Mouse (Mus musculus) gastrocnemius, adult 18-20 months (tissue): ENCODE measurements around the gene Spindoc. TPM values are rescaled to one million over a fixed set of nuclear protein-coding genes. Genes with fewer than 3 reads are reported as not detected.

Source experiments
- microRNA-seq: library from miRNA; unstranded; fragments of <30 nt; microRNA quantifications from one replicate; pipeline ENCODE4 v1.2.0, GENCODE M21; 2021
- total RNA-seq, 2 experiments: library from RNA; stranded (reverse); gene quantifications; 2 replicates each; pipeline ENCODE4 v1.2.3; 2021

Spindoc gene
- total RNA-seq, 2 experiments from 2014 or later: 7.4 to 9.0 TPM

Small RNA genes lying within 50 kb of the gene (microRNA-seq; reads per million reads assigned to microRNA genes)
- not detected for gene Mir6991

Other genes with a start within 250 kb of the Spindoc start
- 10 to 100 TPM; 50.8 to 57.0 TPM for gene Otub1, start 176.7 kb downstream of the Spindoc start, total RNA-seq
- gene Cox8a, start 165.4 kb downstream of the Spindoc start, total RNA-seq: 100 to 1,000 TPM in 1 of 2 experiments, 10 to 100 TPM in 1; 72.3 to 102 TPM
- gene Naa40, start 141.8 kb downstream of the Spindoc start, total RNA-seq: 10 to 100 TPM; 11.6 to 12.2 TPM
- 1 to 10 TPM; 2.2 to 2.7 TPM for gene Rcor2, start 115.7 kb downstream of the Spindoc start, total RNA-seq
- 10 to 100 TPM; 34.4 to 39.5 TPM for gene Mark2, start 41.1 kb downstream of the Spindoc start, total RNA-seq
- 1 to 10 TPM; 3.1 to 4.8 TPM for gene 2700081O15Rik, start 34.6 kb upstream of the Spindoc start, total RNA-seq
- 10 to 100 TPM; 27.4 to 33.9 TPM for gene Rtn3, start 100.3 kb upstream of the Spindoc start, total RNA-seq
- 1 to 10 TPM; 6.1 to 7.2 TPM for gene Atl3, start 111.0 kb upstream of the Spindoc start, total RNA-seq
- gene Pla2g16, start 174.5 kb upstream of the Spindoc start, total RNA-seq: 100 to 1,000 TPM; 102 to 122 TPM
- gene Lgals12, start 224.2 kb upstream of the Spindoc start, total RNA-seq: 1 to 10 TPM in 1 of 2 experiments, under 1 TPM in 1; 0.89 to 1.1 TPM
- gene Hrasls5, start 229.5 kb upstream of the Spindoc start, total RNA-seq: not detected